Mouse (Mus musculus) left cerebral cortex, adult 11 months (tissue): ENCODE results near the gene Cyb561.

Experiments used
- DNase-seq: peaks from one replicate; pipeline ENCODE4 v3.0.0; 2022; ENCODE audit warnings: low spot score

Gene Cyb561

GRCm38 (mm10) chr11:105952911-105953386, at the start of gene Cyb561:
TSS of gene Cyb561 (minus strand) at chr11:105953336.
- DNase-seq: no peak

GRCm38 (mm10) chr11:106001718-106002117, 48.6 kb upstream of the Cyb561 start:
- DNase-seq: peak; percentile 37

GRCm38 (mm10) chr11:106000062-106000461, 46.9 kb upstream of the Cyb561 start:
- no peak for DNase-seq

GRCm38 (mm10) chr11:105994375-105994774, 41.2 kb upstream of the Cyb561 start, which contains the start of gene Ace3:
TSS of gene Ace3 (plus strand) at chr11:105994675.
- DNase-seq: no peak

- no peak for DNase-seq
Observed at GRCm38 (mm10) chr11:105990231-105990630, 37.1 kb upstream of the Cyb561 start.

- DNase-seq: no peak
Observed at GRCm38 (mm10) chr11:105989446-105989845, 36.3 kb upstream of the Cyb561 start.

GRCm38 (mm10) chr11:105987446-105987845, 34.3 kb upstream of the Cyb561 start:
- no peak for DNase-seq

GRCm38 (mm10) chr11:105984452-105984851, 31.3 kb upstream of the Cyb561 start:
- no peak for DNase-seq

GRCm38 (mm10) chr11:105978634-105979033, 25.5 kb upstream of the Cyb561 start:
- no peak for DNase-seq

- DNase-seq: no peak
Observed at GRCm38 (mm10) chr11:105978232-105978631, 25.1 kb upstream of the Cyb561 start.

- DNase-seq: no peak
Observed at GRCm38 (mm10) chr11:105975636-105976035, 22.5 kb upstream of the Cyb561 start.

GRCm38 (mm10) chr11:105975050-105975449, 21.9 kb upstream of the Cyb561 start:
- DNase-seq: no peak

- DNase-seq: no peak
Observed at GRCm38 (mm10) chr11:105974593-105974992, 21.5 kb upstream of the Cyb561 start.

- no peak for DNase-seq
Observed at GRCm38 (mm10) chr11:105969516-105969915, 16.4 kb upstream of the Cyb561 start.

GRCm38 (mm10) chr11:105968948-105969347, 15.8 kb upstream of the Cyb561 start:
- no peak for DNase-seq

- no peak for DNase-seq
Observed at GRCm38 (mm10) chr11:105967741-105968574, 14.8 kb upstream of the Cyb561 start, which contains the start of gene Ace. TSS of gene Ace (plus strand) at chr11:105967945.

- DNase-seq: no peak
Observed at GRCm38 (mm10) chr11:105966288-105966687, 13.2 kb upstream of the Cyb561 start.

GRCm38 (mm10) chr11:105964691-105965090, 11.6 kb upstream of the Cyb561 start:
- DNase-seq: no peak

GRCm38 (mm10) chr11:105959355-105959754, 6.2 kb upstream of the Cyb561 start:
- no peak for DNase-seq

- no peak for DNase-seq
Observed at GRCm38 (mm10) chr11:105958566-105958965, 5.4 kb upstream of the Cyb561 start.

GRCm38 (mm10) chr11:105957501-105957900, 4.4 kb upstream of the Cyb561 start:
- no peak for DNase-seq

- DNase-seq: no peak
Observed at GRCm38 (mm10) chr11:105955815-105956430, 2.8 kb upstream of the Cyb561 start.

- DNase-seq: no peak
Observed at GRCm38 (mm10) chr11:105953402-105953801, 266 bp upstream of the Cyb561 start.
